Mouse (Mus musculus): ENCODE measurements at regions not wholly inside any gene's neighbourhood (a gene's known extent, or its start where the extent isn't known, plus 50 kb on each side); places are given as distances from the start of the nearest gene placed in this dataset.

GRCm38 (mm10) chr13:5492266-5492665 lies 369.0 kb upstream of the Klf6 start:
- Histone ChIP-seq H3K4me3 (no peak overlapping the region), H3K36me3 (no peaks in the 10 kb centered on the region), H3K27ac (ENCODE audit: poor library complexity, severe bottlenecking) (no peak overlapping the region), H3K4me2 (no peak overlapping the region), H3K27me3 (replicated peaks) (no peaks in the 10 kb centered on the region), H3K9me3 (replicated peaks) (no peaks in the 10 kb centered on the region), H3K9ac (no peak overlapping the region), H3K4me1 (replicated peaks) (no peaks in the 10 kb centered on the region)
- WGBS = 75% methylated on average over 1 of the region's 1 CpGs
- ATAC-seq (ENCODE audit: insufficient number of reproducible peaks, low FRiP score) = no peak

DNA sequence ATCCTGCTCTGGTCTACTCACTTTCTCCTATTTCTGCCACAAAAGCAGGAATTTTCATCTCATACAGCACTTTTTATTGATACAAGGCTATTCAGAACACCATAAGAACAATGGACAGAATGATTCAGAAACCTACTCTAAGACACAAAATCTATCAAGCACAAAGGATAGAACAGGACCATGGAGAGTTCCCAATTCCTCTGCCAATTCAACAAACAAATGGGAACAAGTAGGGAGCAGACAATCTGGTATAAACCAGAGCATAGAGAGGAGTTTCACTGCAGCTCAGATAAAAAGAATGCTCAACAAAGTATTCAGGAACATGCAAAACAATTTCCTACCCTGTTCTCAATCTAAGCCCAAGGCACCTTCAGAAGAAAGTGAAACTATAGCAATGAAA lies 363.7 kb upstream of the Klf6 start:
- H3K27me3 ChIP-seq (replicated peaks) = no peaks in the 10 kb centered on the region
- no peaks in the 10 kb centered on the region for H3K36me3 ChIP-seq
- no peak overlapping the region for H3K4me3 ChIP-seq
- no peaks in the 10 kb centered on the region for H3K4me1 ChIP-seq (replicated peaks)
- no peaks in the 10 kb centered on the region for H3K9me3 ChIP-seq (replicated peaks)
- H3K9ac ChIP-seq = no peak overlapping the region
- no peak overlapping the region for H3K4me2 ChIP-seq
- no peak for ATAC-seq (ENCODE audit: insufficient number of reproducible peaks, low FRiP score)
- H3K27ac ChIP-seq (ENCODE audit: poor library complexity, severe bottlenecking) = no peak overlapping the region

- ATAC-seq (ENCODE audit: insufficient number of reproducible peaks, low FRiP score) = no peak
- no peak overlapping the region for H3K4me2 ChIP-seq
- H3K4me3 ChIP-seq = no peak overlapping the region
- H3K9me3 ChIP-seq (replicated peaks) = no peaks in the 10 kb centered on the region
- no peaks in the 10 kb centered on the region for H3K36me3 ChIP-seq
- H3K27me3 ChIP-seq (replicated peaks) = no peaks in the 10 kb centered on the region
- H3K9ac ChIP-seq = no peak overlapping the region
- H3K27ac ChIP-seq (ENCODE audit: poor library complexity, severe bottlenecking) = no peak overlapping the region
- H3K4me1 ChIP-seq (replicated peaks) = no peaks in the 10 kb centered on the region
Observed at GRCm38 (mm10) chr13:5511784-5512183, 349.5 kb upstream of the Klf6 start.

DNA sequence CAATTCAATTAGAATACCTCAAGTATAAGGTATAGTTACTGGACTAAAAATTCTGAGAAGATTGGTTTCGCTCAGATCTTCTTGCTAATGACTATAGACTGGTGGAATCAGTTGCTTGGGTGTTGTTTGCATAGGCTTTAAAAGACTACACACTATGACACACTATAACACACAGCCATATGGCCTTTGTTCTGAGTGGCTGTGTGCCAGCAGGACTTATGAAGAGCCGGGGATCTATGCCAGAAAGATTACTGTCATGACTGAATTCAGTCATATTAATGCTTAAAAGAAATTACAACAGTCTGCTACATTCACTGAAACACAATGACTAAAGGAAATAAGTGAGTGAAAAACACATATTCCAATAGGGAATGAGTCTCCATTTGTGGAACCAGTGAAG lies 345.7 kb upstream of the Klf6 start:
- H3K4me1 ChIP-seq (replicated peaks) = no peaks in the 10 kb centered on the region
- H3K9ac ChIP-seq = no peak overlapping the region
- no peak overlapping the region for H3K27ac ChIP-seq (ENCODE audit: poor library complexity, severe bottlenecking)
- ATAC-seq (ENCODE audit: insufficient number of reproducible peaks, low FRiP score) = no peak
- H3K27me3 ChIP-seq (replicated peaks) = no peaks in the 10 kb centered on the region
- H3K4me2 ChIP-seq = no peak overlapping the region
- WGBS = 84% methylated on average over 2 of the region's 2 CpGs
- no peak overlapping the region for H3K4me3 ChIP-seq
- no peaks in the 10 kb centered on the region for H3K36me3 ChIP-seq
- H3K9me3 ChIP-seq (replicated peaks) = no peaks in the 10 kb centered on the region

DNA sequence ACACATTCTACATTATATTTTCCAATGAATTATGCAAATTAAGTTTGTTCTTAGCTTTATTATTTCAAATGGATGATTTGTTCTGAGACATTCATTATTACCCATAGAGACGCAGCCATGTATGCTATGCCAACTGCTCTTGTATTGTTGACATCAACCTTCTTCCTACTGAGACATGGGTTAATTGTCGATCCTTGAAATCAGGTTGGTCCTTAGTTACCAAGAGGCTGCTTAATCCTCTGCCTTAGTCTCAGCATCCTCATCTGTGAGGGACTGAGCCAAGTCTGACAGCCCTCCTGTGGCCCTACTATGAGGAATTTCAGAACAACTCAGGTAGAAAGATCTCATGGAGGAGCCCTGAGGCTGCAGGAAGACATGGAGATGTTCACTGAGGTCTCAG lies 345.2 kb upstream of the Klf6 start:
- WGBS = 80% methylated on average over 2 of the region's 2 CpGs

DNA sequence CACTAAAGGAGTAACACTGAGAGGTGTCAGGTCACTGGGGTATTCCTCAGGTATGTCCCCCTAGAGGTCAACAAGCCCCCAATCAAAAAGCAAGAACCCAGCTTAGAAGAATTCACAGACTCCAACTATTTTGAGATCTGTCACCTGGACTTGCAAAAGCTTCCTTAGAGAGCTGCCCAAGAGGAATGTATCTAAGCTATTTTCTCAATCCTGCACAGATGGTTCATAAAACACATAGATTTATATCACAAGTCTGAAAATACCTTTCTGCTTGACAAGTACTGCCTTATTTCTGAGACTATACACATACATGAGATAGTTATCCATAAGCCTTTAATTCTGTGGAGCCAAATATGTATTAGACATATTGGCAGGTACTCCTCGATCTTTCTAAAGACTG lies 342.1 kb upstream of the Klf6 start:
- WGBS = 77% methylated on average over 1 of the region's 1 CpGs
- H3K4me3 ChIP-seq = no peak overlapping the region
- H3K27ac ChIP-seq (ENCODE audit: poor library complexity, severe bottlenecking) = no peak overlapping the region
- H3K4me2 ChIP-seq = no peak overlapping the region
- no peaks in the 10 kb centered on the region for H3K4me1 ChIP-seq (replicated peaks)
- ATAC-seq (ENCODE audit: insufficient number of reproducible peaks, low FRiP score) = no peak
- no peaks in the 10 kb centered on the region for H3K36me3 ChIP-seq
- H3K9ac ChIP-seq = no peak overlapping the region
- H3K27me3 ChIP-seq (replicated peaks) = no peaks in the 10 kb centered on the region
- H3K9me3 ChIP-seq (replicated peaks) = no peaks in the 10 kb centered on the region

More for the DNA sequence above, 345.2 kb upstream of the Klf6 start:
- no peak for ATAC-seq (ENCODE audit: insufficient number of reproducible peaks, low FRiP score)
- Histone ChIP-seq H3K4me3 (no peak overlapping the region), H3K4me2 (no peak overlapping the region), H3K9ac (no peak overlapping the region), H3K9me3 (replicated peaks) (no peaks in the 10 kb centered on the region), H3K27ac (ENCODE audit: poor library complexity, severe bottlenecking) (no peak overlapping the region), H3K36me3 (no peaks in the 10 kb centered on the region), H3K27me3 (replicated peaks) (no peaks in the 10 kb centered on the region), H3K4me1 (replicated peaks) (no peaks in the 10 kb centered on the region)

DNA sequence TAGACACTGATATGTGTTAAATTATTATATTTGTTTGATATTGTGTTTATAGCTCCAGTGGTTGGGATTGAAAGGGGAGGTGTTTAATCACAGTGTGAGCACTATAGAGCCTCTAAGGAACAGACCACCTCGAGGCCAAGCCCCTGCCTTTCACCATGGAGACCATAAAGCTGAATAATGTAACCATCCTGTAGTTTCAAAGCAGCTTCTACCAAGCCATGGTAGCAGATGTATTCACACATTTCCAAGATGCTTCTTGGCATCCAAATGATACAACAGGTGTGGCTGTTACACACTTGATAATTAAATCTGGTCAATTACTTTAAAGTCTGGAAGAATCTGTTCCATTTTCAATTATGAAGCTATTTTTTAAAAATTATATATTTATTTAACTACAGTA lies 341.7 kb upstream of the Klf6 start:
- no peak for ATAC-seq (ENCODE audit: insufficient number of reproducible peaks, low FRiP score)
- no peak overlapping the region for H3K4me2 ChIP-seq
- H3K4me1 ChIP-seq (replicated peaks) = no peaks in the 10 kb centered on the region
- H3K9me3 ChIP-seq (replicated peaks) = no peaks in the 10 kb centered on the region
- 56% methylated on average over 1 of the region's 1 CpGs for WGBS
- H3K36me3 ChIP-seq = no peaks in the 10 kb centered on the region
- no peak overlapping the region for H3K9ac ChIP-seq
- no peaks in the 10 kb centered on the region for H3K27me3 ChIP-seq (replicated peaks)
- no peak overlapping the region for H3K27ac ChIP-seq (ENCODE audit: poor library complexity, severe bottlenecking)
- H3K4me3 ChIP-seq = no peak overlapping the region

DNA sequence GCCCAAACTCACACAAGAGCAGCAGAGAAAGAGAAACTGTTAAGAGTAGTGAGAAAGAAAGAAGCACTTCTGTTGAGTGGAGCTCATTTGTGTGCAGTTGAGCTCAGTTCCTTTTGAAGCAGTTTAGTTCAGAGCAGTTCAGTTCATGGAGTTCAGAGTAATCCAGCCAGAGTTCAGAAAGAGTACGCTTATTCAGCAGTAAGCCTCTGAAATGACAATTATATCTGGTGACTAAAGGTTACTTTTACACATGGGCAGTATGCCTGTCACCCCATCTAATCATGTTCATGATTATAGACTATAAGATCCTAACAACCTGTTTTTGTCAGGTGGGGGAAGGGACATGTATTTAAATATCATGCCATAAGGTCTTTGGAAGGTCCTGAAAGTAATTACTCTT lies 333.9 kb upstream of the Klf6 start:
- no peak overlapping the region for H3K4me2 ChIP-seq
- H3K9me3 ChIP-seq (replicated peaks) = no peaks in the 10 kb centered on the region
- no peak overlapping the region for H3K27ac ChIP-seq (ENCODE audit: poor library complexity, severe bottlenecking)
- H3K4me3 ChIP-seq = no peak overlapping the region
- H3K27me3 ChIP-seq (replicated peaks) = no peaks in the 10 kb centered on the region
- no peaks in the 10 kb centered on the region for H3K4me1 ChIP-seq (replicated peaks)
- 93% methylated on average over 1 of the region's 1 CpGs for WGBS
- H3K9ac ChIP-seq = no peak overlapping the region
- ATAC-seq (ENCODE audit: insufficient number of reproducible peaks, low FRiP score) = no peak
- H3K36me3 ChIP-seq = no peaks in the 10 kb centered on the region

- 35% methylated on average over 1 of the region's 1 CpGs for WGBS
- Histone ChIP-seq H3K4me3 (no peak overlapping the region), H3K4me2 (no peak overlapping the region), H3K27ac (ENCODE audit: poor library complexity, severe bottlenecking) (no peak overlapping the region), H3K27me3 (replicated peaks) (no peaks in the 10 kb centered on the region), H3K4me1 (replicated peaks) (no peaks in the 10 kb centered on the region), H3K9ac (no peak overlapping the region), H3K36me3 (no peaks in the 10 kb centered on the region), H3K9me3 (replicated peaks) (no peaks in the 10 kb centered on the region; the same call in 1 of the 2 replicates)
- ATAC-seq (ENCODE audit: insufficient number of reproducible peaks, low FRiP score) = no peak
Observed at GRCm38 (mm10) chr13:5540321-5540720, 321.0 kb upstream of the Klf6 start.

DNA sequence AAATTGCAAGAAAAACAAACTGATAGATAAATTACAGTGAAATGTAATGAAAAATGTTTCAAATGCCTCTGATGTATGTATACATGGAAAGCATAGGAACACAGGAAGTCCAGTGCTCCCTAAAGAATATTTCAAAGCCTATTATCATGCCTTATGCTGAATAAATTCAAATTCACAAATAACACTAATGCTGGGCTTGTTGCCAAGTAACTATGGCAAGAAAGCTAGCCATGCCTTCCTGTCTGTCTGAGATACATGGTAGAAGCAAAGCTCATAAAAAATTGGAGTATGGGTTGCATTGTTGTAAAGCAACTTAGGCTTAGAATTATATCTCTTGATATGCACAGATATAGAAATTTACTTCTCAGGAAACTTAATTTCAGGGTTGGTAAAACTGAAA lies 315.8 kb upstream of the Klf6 start:
- H3K4me3 ChIP-seq = no peak overlapping the region

GRCm38 (mm10) chr13:5546011-5546410 lies 315.3 kb upstream of the Klf6 start:
- WGBS = 84% methylated on average over 2 of the region's 2 CpGs
- H3K4me1 ChIP-seq (replicated peaks) = peaks cover 10% of the 10 kb centered on the region
- no peak overlapping the region for H3K4me2 ChIP-seq
- no peak for ATAC-seq (ENCODE audit: insufficient number of reproducible peaks, low FRiP score)
- no peak overlapping the region for H3K9ac ChIP-seq
- no peaks in the 10 kb centered on the region for H3K36me3 ChIP-seq
- H3K9me3 ChIP-seq (replicated peaks) = no peaks in the 10 kb centered on the region
- no peak overlapping the region for H3K4me3 ChIP-seq
- no peak overlapping the region for H3K27ac ChIP-seq (ENCODE audit: poor library complexity, severe bottlenecking)
- no peaks in the 10 kb centered on the region for H3K27me3 ChIP-seq (replicated peaks)

More for the DNA sequence above, 315.8 kb upstream of the Klf6 start:
- H3K4me2 ChIP-seq = no peak overlapping the region
- H3K27ac ChIP-seq (ENCODE audit: poor library complexity, severe bottlenecking) = no peak overlapping the region
- H3K9me3 ChIP-seq (replicated peaks) = no peaks in the 10 kb centered on the region
- no peak for ATAC-seq (ENCODE audit: insufficient number of reproducible peaks, low FRiP score)
- no peaks in the 10 kb centered on the region for H3K36me3 ChIP-seq
- H3K4me1 ChIP-seq (replicated peaks) = peaks cover 10% of the 10 kb centered on the region
- no peaks in the 10 kb centered on the region for H3K27me3 ChIP-seq (replicated peaks)
- no peak overlapping the region for H3K9ac ChIP-seq

DNA sequence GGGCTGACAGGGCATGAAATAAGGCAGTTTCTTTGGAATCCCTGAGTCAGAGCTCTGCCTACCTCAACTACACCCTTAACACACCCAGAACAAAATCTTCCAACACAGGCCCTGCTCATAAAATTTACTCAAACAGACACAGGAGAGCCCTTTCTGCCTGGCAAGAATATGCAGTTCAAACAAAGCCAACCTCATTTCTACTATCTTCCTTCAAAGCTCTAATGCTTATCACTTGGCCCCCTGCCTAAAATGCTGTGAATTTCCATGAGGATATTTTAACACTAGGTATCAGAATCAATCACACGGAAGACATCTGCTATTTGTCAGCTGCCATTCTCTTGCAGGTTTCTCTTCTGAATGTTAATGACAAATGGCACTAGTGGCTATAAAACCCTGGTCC lies 314.3 kb upstream of the Klf6 start:
- no peak overlapping the region for H3K9ac ChIP-seq
- no peak overlapping the region for H3K4me3 ChIP-seq
- H3K4me1 ChIP-seq (replicated peaks) = peaks cover 10% of the 10 kb centered on the region
- ATAC-seq (ENCODE audit: insufficient number of reproducible peaks, low FRiP score) = no peak
- no peaks in the 10 kb centered on the region for H3K9me3 ChIP-seq (replicated peaks)
- peak overlapping the region; percentile 5; the same call in 1 of the 2 replicates for H3K4me2 ChIP-seq
- WGBS = 20% methylated on average over 1 of the region's 1 CpGs
- no peaks in the 10 kb centered on the region for H3K27me3 ChIP-seq (replicated peaks)
- no peaks in the 10 kb centered on the region for H3K36me3 ChIP-seq
- no peak overlapping the region for H3K27ac ChIP-seq (ENCODE audit: poor library complexity, severe bottlenecking)
